Mouse (Mus musculus): ENCODE results near the gene Unc79.

- TF ChIP-seq CTCF (IDR thresholded peaks at IDR 0.05; ENCODE audit: control insufficient read depth, insufficient read depth, low read length) = no peak
- TF ChIP-seq POLR2A (IDR thresholded peaks at IDR 0.05; ENCODE audit: borderline replicate concordance, control insufficient read depth, low read depth, low read length) = no peak
These were observed 277.5 kb downstream of the Unc79 start for GRCm38 (mm10) chr12:103226121-103226520.

Data from bone marrow, adult 2 months (tissue).